12 mouse cellular contexts compared by ENCODE assay signal in the genomic region with DNA sequence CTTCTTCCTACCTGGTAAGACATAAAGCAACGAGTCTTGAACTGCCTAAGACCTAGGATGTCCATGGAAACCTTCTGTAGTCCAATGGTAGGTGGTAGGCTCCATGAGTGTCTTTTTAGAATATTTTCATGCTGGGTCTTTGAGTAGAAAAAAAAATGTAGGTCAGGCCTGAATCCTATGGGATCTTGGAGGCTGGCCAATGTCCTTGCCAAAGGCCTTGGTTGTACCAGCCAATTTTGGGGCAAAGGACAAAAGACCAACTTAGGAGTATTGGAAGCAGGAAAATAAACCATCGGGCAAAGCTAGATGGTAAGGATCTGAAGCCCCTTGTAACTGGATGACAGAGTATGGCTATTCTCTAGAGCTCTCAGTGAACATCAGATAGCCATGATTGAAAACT.
"Had no signal": no experiment of that assay in that cellular context is flagged by ENCODE, and none has a peak within 500 bp of the region (broad histone marks: within the 10 kb centered on the region; RNA-seq: fewer than 3 reads in every experiment).

No protein-coding gene starts in this region.

- DNase-seq: liver, embryonic 13.5 days; liver, postnatal 0 days; lung, postnatal 14 days; right cerebral cortex, adult 18-20 months; right cerebral cortex, postnatal 25 days; thymus, postnatal 36 days had no signal

- H3K27ac ChIP-seq: left cerebral cortex, adult 2 months; limb, embryonic 10.5 days; liver, embryonic 13.5 days; lung, embryonic 15.5 days; macrophage; midbrain, embryonic 12.5 days had no signal

- H3K9me3 ChIP-seq: limb, embryonic 10.5 days; liver, embryonic 13.5 days; lung, embryonic 15.5 days; megakaryocyte, embryonic 14.5 days; midbrain, embryonic 12.5 days had no signal

- H3K27me3 ChIP-seq: liver, embryonic 13.5 days; lung, embryonic 15.5 days; megakaryocyte, embryonic 14.5 days; midbrain, embryonic 12.5 days had no signal

- H3K36me3 ChIP-seq: limb, embryonic 10.5 days; liver, embryonic 13.5 days; lung, embryonic 15.5 days; midbrain, embryonic 12.5 days had no signal

- H3K4me1 ChIP-seq: liver, embryonic 13.5 days; lung, embryonic 15.5 days had no signal

- H3K4me3 ChIP-seq: left cerebral cortex, adult 2 months; limb, embryonic 10.5 days; liver, embryonic 13.5 days; lung, embryonic 15.5 days; megakaryocyte, embryonic 14.5 days; midbrain, embryonic 12.5 days had no signal
